ENCODE assay signal across 21 mouse cellular contexts in genomic region chr15:11283171-11283570, GRCm38 (mm10).
DNase-seq lines count a peak whose midpoint lies in the region; ATAC-seq lines count a peak whose summit lies in the region.
"Had no signal": no experiment of that assay in that cellular context is flagged by ENCODE, and none has a peak within 500 bp of the region (broad histone marks: within the 10 kb centered on the region; RNA-seq: fewer than 3 reads in every experiment).

No protein-coding gene starts in this region.

- no peak overlapping the region for H3K9ac ChIP-seq in neural tube, embryonic 12.5 days

- H3K4me3 ChIP-seq in neural tube, embryonic 12.5 days = no peak overlapping the region

- no peaks in the 10 kb centered on the region for H3K27me3 ChIP-seq in neural tube, embryonic 12.5 days (replicated peaks)
- H3K27me3 ChIP-seq: CH12.LX had no signal

- peak; percentile 68; the same call in 1 of the 2 replicates for ATAC-seq in neural tube, embryonic 12.5 days (ENCODE audit: low FRiP score, low read depth)
- ATAC-seq: activated CD4-positive, CD25-positive, alpha-beta regulatory T cell, adult 4 months; CD4-positive, CD25-positive, alpha-beta regulatory T cell, adult 4 months; Patski had no signal

- no peaks in the 10 kb centered on the region for H3K36me3 ChIP-seq in neural tube, embryonic 12.5 days
- H3K36me3 ChIP-seq: G1E had no signal

- no peak overlapping the region for H3K4me2 ChIP-seq in neural tube, embryonic 12.5 days (replicated peaks)

- no peak overlapping the region for H3K27ac ChIP-seq in neural tube, embryonic 12.5 days

- H3K9me3 ChIP-seq in neural tube, embryonic 12.5 days = no peaks in the 10 kb centered on the region
- H3K9me3 ChIP-seq: G1E had no signal

- H3K4me1 ChIP-seq in neural tube, embryonic 12.5 days = no peaks in the 10 kb centered on the region

- peak; percentile 8 for DNase-seq in embryo, embryonic 10.5 days (ENCODE audit: low spot score)
- DNase-seq in embryo, embryonic 11 days = no peak
- DNase-seq in neural tube, embryonic 10.5 days (ENCODE audit: extremely low spot score, low spot score) = no peak
- DNase-seq in retina, postnatal 1 day = peak; percentile 79
- DNase-seq in retina, embryonic 14.5 days (ENCODE audit: low spot score) = no peak
- DNase-seq: adrenal gland, adult 2 months; adrenal gland, adult 8-10 months; adrenal gland, postnatal 10 days; adrenal gland, postnatal 14 days; adrenal gland, postnatal 25 days; adrenal gland, postnatal 36 days; B cell, adult 2 months; cerebellum, adult 11 months; cerebellum, adult 11-12 months; cerebellum, adult 18-20 months had no signal

Comparison
In these comparisons a context has a peak if more than half of its experiments do, and no peak if none do; other contexts are left out.
1. DNase-seq: peak in embryo, embryonic 10.5 days (single experiment) and retina, postnatal 1 day (single experiment); none in embryo, embryonic 11 days (single experiment), neural tube, embryonic 10.5 days (single experiment) and retina, embryonic 14.5 days (single experiment).